Mouse (Mus musculus): Measurements from ENCODE around the gene Slc25a22. TPM values are rescaled to one million over a fixed set of nuclear protein-coding genes. Genes with fewer than 3 reads are reported as not detected.

Slc25a22 gene
- polyA plus RNA-seq, 1 experiment from 2014 or later = 33.9 TPM

DNA sequence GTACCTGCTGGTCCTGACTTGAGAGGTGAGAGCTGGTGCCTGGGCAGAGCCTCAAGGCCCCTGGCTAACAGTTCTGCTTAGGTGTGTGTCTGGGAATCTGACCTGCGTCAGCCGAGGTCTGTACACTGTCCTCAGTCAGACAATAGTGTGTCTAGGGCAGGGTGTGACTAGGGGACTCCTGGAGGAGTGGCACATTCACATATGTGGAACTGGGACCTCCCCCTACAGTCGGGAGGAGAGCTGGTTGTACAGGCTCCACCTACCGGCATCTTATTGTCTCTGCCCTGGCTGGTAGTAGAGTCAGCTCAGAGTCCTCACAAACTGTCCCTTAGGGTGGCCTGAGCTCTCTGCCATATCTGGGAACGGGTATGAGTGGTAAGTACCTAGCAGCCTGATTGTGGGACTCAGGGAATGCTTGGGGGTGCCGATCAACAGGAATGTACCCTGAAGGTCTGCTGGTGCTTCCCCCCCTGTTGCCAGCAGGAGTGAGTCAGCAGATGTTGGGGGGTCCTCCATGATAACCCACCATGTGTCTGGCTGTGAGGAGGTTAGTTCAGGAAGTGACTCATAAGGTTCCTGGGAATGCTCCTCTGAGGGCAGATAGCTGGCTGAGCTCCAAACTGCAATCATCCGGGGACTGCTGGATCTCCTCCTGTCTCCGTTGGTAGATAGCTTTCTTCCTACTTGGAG is 31.0 kb upstream of the Slc25a22 start:
- H3K9me3 ChIP-seq (ENCODE audit: control insufficient read depth, low read length) = no peaks in the 10 kb centered on the region
- H3K9ac ChIP-seq (ENCODE audit: low read depth, low read length) = peak overlapping the region; percentile 59
- H3K27ac ChIP-seq (ENCODE audit: low read depth, low read length) = peak overlapping the region; percentile 89
- H3K36me3 ChIP-seq (ENCODE audit: control insufficient read depth, insufficient read depth, low read length) = peaks cover 7% of the 10 kb centered on the region; the same call in 1 of the 2 replicates
- WGBS = 30% methylated on average over 8 of the region's 8 CpGs
- H3K4me1 ChIP-seq (replicated peaks; ENCODE audit: control insufficient read depth, insufficient read depth, low read length) = peaks cover 9% of the 10 kb centered on the region
- H3K4me2 ChIP-seq (replicated peaks; ENCODE audit: low read depth, low read length) = peak overlapping the region; percentile 66
- H3K27me3 ChIP-seq (ENCODE audit: control insufficient read depth, insufficient read depth, low read length) = peaks cover 32% of the 10 kb centered on the region
- ATAC-seq (ENCODE audit: low FRiP score) (peak; percentile 82), DNase-seq (ENCODE audit: low spot score) (peak; percentile 79)
- peak overlapping the region; percentile 51 for H3K4me3 ChIP-seq (ENCODE audit: low read depth, low read length)

DNA sequence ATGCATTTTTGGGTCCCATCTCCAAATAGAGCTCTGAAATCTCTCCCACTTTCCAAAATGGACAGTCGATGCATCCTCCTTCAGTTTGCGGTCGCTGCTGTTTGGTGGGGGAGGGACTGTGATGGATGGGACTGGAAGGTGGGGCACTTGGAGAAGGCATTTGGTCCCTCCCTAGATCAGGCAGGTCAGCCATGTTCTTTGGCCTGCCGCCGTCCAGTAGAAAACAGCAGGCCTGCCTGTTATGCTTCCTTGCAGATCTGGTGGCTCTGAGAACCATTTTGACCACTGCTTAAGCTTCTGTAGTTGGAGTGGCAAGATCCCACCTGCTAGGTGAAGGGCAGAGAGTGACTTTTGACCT is 30.5 kb upstream of the Slc25a22 start:
- ATAC-seq (ENCODE audit: low FRiP score) = peak; percentile 38; the same call in 1 of the 2 replicates
- 17% methylated on average over 5 of the region's 5 CpGs for WGBS
- no peaks in the 10 kb centered on the region for H3K9me3 ChIP-seq (ENCODE audit: control insufficient read depth, low read length)
- no peak for DNase-seq (ENCODE audit: low spot score)
- peak overlapping the region; percentile 51 for H3K4me3 ChIP-seq (ENCODE audit: low read depth, low read length)
- H3K4me1 ChIP-seq (replicated peaks; ENCODE audit: control insufficient read depth, insufficient read depth, low read length) = peaks cover 9% of the 10 kb centered on the region
- peaks cover 7% of the 10 kb centered on the region; the same call in 1 of the 2 replicates for H3K36me3 ChIP-seq (ENCODE audit: control insufficient read depth, insufficient read depth, low read length)
- peak overlapping the region; percentile 89 for H3K27ac ChIP-seq (ENCODE audit: low read depth, low read length)
- peak overlapping the region; percentile 59 for H3K9ac ChIP-seq (ENCODE audit: low read depth, low read length)
- H3K27me3 ChIP-seq (ENCODE audit: control insufficient read depth, insufficient read depth, low read length) = peaks cover 37% of the 10 kb centered on the region
- peak overlapping the region; percentile 66 for H3K4me2 ChIP-seq (replicated peaks; ENCODE audit: low read depth, low read length)

DNA sequence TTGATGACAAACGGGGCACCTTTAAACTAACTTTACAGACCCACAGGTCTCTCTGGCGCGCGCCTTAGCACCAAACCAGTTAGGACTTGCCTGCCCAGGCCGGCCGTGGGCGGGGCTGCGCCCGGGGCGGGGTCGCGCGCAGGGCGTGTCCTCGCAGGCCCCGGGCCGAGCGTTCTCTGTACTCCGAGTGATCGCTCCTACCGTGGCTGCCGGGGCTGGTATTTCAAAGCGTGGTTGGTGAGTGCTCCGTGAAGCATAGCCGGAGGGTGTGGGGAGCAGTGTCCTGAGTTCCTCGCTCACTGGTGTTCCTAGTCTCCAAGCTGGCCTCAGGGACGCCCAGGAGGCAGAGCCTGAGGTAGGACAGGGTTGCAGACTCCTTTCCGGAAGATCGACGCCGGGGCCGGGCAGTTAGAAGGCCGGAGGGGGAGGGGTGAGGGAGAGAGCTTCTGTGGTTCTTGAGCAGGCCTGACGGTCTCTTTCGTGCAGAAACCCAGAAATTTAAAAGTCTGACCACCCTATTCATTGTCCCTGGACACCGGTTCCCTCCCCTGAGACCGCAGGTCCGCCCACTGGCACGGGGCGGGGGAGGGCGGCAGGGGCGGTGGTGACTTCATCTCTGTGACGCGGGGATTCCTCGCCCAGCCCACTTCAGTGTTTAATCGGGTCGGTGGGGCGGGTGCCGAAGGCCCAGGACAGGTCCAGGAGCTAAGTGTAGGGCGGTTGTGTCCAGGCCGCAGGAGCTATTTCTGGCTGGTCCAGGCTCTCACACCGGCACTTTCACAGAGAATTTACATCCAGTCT is 29.7 kb upstream of the Slc25a22 start, which contains the start of gene Cd151:
TSS of gene Cd151 (plus strand) at position 163 of the 801 bp plus-strand sequence.
- Histone ChIP-seq H3K4me1 (replicated peaks; ENCODE audit: control insufficient read depth, insufficient read depth, low read length) (peaks cover 9% of the 10 kb centered on the region), H3K36me3 (ENCODE audit: control insufficient read depth, insufficient read depth, low read length) (peaks cover 7% of the 10 kb centered on the region; the same call in 1 of the 2 replicates), H3K4me2 (replicated peaks; ENCODE audit: low read depth, low read length) (peak within 1 kb of the TSS; percentile 66)

DNA sequence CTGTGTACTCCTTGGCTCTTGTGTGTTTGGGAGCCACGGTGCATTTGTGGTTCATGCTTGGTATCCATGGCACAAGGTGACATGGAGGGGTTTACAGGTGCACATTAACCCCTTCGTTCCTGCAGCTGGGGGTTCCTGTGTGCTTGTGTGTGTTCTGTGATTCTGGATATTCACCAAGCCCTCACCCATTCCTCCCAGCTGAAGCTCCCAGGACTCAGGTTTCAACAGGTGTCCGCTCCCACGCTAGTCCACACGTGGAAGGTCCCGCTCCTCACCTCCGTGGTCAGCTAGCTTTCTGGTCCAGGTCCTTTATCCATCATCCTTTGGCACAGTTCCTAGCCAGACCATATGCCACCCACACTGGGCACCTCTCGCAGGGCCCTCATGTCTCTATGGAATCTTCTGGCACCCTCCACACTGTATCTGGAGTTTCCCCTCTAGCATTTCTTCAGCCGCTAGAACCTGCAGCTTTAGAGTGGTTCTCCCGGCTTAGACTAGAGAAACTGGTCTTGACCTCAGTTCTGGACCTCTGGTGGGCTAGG is 29.0 kb upstream of the Slc25a22 start:
- H3K4me3 ChIP-seq (ENCODE audit: low read depth, low read length) = peak overlapping the region; percentile 51
- peak overlapping the region; percentile 66 for H3K4me2 ChIP-seq (replicated peaks; ENCODE audit: low read depth, low read length)
- peak overlapping the region; percentile 59; the same call in 1 of the 2 replicates for H3K9ac ChIP-seq (ENCODE audit: low read depth, low read length)
- peaks cover 11% of the 10 kb centered on the region for H3K4me1 ChIP-seq (replicated peaks; ENCODE audit: control insufficient read depth, insufficient read depth, low read length)
- H3K27ac ChIP-seq (ENCODE audit: low read depth, low read length) = no peak overlapping the region
- ATAC-seq (ENCODE audit: low FRiP score) (no peak), DNase-seq (ENCODE audit: low spot score) (no peak)
- H3K27me3 ChIP-seq (ENCODE audit: control insufficient read depth, insufficient read depth, low read length) = peaks cover 52% of the 10 kb centered on the region
- H3K36me3 ChIP-seq (ENCODE audit: control insufficient read depth, insufficient read depth, low read length) = peaks cover 7% of the 10 kb centered on the region; the same call in 1 of the 2 replicates
- no peaks in the 10 kb centered on the region for H3K9me3 ChIP-seq (ENCODE audit: control insufficient read depth, low read length)
- WGBS = 63% methylated on average over 10 of the region's 10 CpGs

More for the DNA sequence above, 29.7 kb upstream of the Slc25a22 start, which contains the start of gene Cd151:
- 1% methylated on average over 48 of the region's 52 CpGs for WGBS
- DNase-seq (ENCODE audit: low spot score) = peak; percentile 88
- Histone ChIP-seq H3K27ac (ENCODE audit: low read depth, low read length) (peak within 1 kb of the TSS; percentile 89), H3K9me3 (ENCODE audit: control insufficient read depth, low read length) (no peaks in the 10 kb centered on the region), H3K4me3 (ENCODE audit: low read depth, low read length) (peak within 1 kb of the TSS; percentile 51), H3K27me3 (ENCODE audit: control insufficient read depth, insufficient read depth, low read length) (peaks cover 44% of the 10 kb centered on the region), H3K9ac (ENCODE audit: low read depth, low read length) (peak within 1 kb of the TSS; percentile 59)
- peak; percentile 70 for ATAC-seq (ENCODE audit: low FRiP score)

DNA sequence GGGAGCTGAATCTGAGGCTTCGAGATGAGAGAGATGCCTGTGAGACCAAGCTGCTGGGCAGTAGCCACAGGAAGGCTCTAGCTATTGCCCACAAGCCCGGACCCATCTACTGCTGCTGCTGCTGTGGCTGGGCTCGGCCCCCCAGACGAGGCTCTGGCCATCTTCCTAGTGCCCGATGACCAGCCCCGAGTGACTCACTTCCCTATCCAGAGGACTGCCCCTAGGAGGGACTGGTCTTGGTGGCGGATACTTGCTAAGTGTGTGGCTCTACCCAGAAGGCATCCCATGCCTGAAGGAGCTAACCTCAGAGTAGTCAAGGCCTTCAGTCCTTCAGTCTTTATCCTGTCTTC is 28.3 kb upstream of the Slc25a22 start:
- 78% methylated on average over 7 of the region's 7 CpGs for WGBS
- peaks cover 11% of the 10 kb centered on the region for H3K4me1 ChIP-seq (replicated peaks; ENCODE audit: control insufficient read depth, insufficient read depth, low read length)

DNA sequence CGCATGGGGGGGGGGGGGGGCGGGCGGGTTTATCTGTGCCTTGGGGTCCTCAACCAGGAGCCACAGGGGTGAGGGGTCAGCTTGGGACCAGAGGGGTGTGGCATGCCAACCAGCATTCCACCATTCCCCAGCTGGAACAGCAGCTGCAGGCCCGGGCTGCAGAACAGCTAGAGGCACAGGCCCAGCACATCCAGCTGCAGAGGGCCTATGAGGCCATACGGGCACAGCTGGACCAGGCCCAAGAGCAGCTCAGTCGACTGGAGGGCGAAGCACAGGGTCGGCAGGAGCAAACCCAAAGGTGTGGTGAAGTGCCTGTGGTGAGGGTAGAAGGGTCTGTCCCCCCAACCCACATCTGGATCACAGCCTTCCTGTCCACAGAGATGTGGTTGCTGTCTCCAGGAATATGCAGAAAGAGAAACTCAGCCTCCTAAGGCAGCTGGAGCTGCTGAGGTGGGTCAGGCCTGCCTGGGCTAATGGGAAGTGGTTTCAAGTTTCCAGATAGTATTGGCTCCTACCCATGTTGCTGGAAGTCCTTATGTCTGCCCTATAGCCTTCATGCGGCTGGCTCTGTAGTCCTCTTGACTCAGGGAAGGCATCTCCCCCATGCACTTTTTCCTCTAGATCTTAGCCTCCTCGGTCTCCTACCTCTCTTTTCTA is 27.8 kb upstream of the Slc25a22 start:
- ATAC-seq (ENCODE audit: low FRiP score) (no peak), DNase-seq (ENCODE audit: low spot score) (no peak)
- peaks cover 11% of the 10 kb centered on the region for H3K4me1 ChIP-seq (replicated peaks; ENCODE audit: control insufficient read depth, insufficient read depth, low read length)
- no peak overlapping the region for H3K4me2 ChIP-seq (replicated peaks; ENCODE audit: low read depth, low read length)
- H3K36me3 ChIP-seq (ENCODE audit: control insufficient read depth, insufficient read depth, low read length) = 0 out of 2 replicates have a peak, but pooled peaks cover 4% of the 10 kb centered on the region
- H3K27ac ChIP-seq (ENCODE audit: low read depth, low read length) = no peak overlapping the region
- WGBS = 46% methylated on average over 7 of the region's 10 CpGs
- H3K27me3 ChIP-seq (ENCODE audit: control insufficient read depth, insufficient read depth, low read length) = peaks cover 64% of the 10 kb centered on the region
- no peak overlapping the region for H3K4me3 ChIP-seq (ENCODE audit: low read depth, low read length)
- no peak overlapping the region for H3K9ac ChIP-seq (ENCODE audit: low read depth, low read length)
- no peaks in the 10 kb centered on the region for H3K9me3 ChIP-seq (ENCODE audit: control insufficient read depth, low read length)

More for the DNA sequence above, 28.3 kb upstream of the Slc25a22 start:
- no peak for ATAC-seq (ENCODE audit: low FRiP score)
- Histone ChIP-seq H3K4me3 (ENCODE audit: low read depth, low read length) (no peak overlapping the region), H3K36me3 (ENCODE audit: control insufficient read depth, insufficient read depth, low read length) (0 out of 2 replicates have a peak, but pooled peaks cover 4% of the 10 kb centered on the region), H3K4me2 (replicated peaks; ENCODE audit: low read depth, low read length) (no peak overlapping the region), H3K27me3 (ENCODE audit: control insufficient read depth, insufficient read depth, low read length) (peaks cover 59% of the 10 kb centered on the region), H3K9me3 (ENCODE audit: control insufficient read depth, low read length) (no peaks in the 10 kb centered on the region), H3K27ac (ENCODE audit: low read depth, low read length) (no peak overlapping the region), H3K9ac (ENCODE audit: low read depth, low read length) (no peak overlapping the region)
- DNase-seq (ENCODE audit: low spot score) = no peak

DNA sequence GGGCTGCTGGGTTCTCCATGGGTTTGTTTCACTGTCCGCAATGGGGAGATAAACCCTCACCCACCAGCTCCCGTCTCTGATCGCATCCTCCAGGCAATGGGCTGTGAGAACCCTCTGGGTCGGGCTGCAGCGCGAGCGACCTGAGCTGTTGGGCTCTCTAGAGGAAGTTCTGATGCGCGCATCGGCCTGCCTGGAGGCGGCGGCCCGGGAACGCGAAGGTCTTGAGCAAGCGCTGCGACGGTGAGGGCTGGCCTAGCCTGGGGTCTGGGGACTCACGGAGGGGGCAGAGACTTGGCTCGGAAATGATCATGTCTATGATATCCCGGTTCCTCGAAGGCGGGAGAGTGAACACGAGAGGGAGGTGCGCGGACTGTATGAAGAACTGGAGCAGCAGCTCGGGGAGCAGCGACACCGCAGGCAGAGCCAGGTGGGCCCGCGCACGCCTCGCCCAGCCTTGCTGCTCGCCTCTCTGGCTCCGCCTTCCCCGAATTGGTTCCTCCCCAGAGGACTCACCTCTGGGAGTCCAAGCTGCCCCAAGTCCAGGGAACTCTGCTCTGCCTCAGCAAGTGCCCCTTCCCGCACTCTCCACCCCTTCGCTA is 27.0 kb upstream of the Slc25a22 start:
- H3K4me1 ChIP-seq (replicated peaks; ENCODE audit: control insufficient read depth, insufficient read depth, low read length) = peaks cover 10% of the 10 kb centered on the region

More for the DNA sequence above, 27.0 kb upstream of the Slc25a22 start:
- H3K4me3 ChIP-seq (ENCODE audit: low read depth, low read length) = no peak overlapping the region
- peaks cover 72% of the 10 kb centered on the region for H3K27me3 ChIP-seq (ENCODE audit: control insufficient read depth, insufficient read depth, low read length)
- H3K4me2 ChIP-seq (replicated peaks; ENCODE audit: low read depth, low read length) = 0 out of 2 replicates have a peak overlapping the region, but pooled peaks have one; percentile 9
- H3K27ac ChIP-seq (ENCODE audit: low read depth, low read length) = no peak overlapping the region
- H3K9me3 ChIP-seq (ENCODE audit: control insufficient read depth, low read length) = no peaks in the 10 kb centered on the region
- no peak for ATAC-seq (ENCODE audit: low FRiP score)
- no peak for DNase-seq (ENCODE audit: low spot score)
- H3K36me3 ChIP-seq (ENCODE audit: control insufficient read depth, insufficient read depth, low read length) = no peaks in the 10 kb centered on the region
- H3K9ac ChIP-seq (ENCODE audit: low read depth, low read length) = no peak overlapping the region
- WGBS = 3% methylated on average over 37 of the region's 38 CpGs
